Mouse (Mus musculus): ENCODE measurements at regions not wholly inside any gene's neighbourhood (a gene's known extent, or its start where the extent isn't known, plus 50 kb on each side); places are given as distances from the start of the nearest gene placed in this dataset.

DNA sequence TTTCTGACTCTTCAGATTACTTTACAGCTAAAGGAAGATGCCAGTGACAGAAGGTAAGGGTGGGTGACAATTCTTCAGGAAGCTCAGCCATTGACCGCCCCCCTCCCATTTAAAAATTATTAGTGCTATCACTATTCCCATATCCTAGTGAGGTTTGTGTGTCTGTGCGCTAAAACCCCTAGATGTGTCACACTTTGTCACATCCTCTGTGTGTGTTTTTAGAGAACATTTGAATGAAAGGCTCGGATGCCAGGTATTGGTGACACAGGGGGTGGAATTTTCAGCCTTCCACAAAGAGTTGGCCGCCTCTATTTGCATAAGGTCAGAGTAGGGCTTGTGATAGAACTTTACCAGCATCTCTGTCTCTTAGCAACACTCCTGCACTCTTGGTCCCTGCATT lies 83.4 kb downstream of the Nr2f2 start:
- no peak for ATAC-seq (ENCODE audit: insufficient read depth, low FRiP score)
- Histone ChIP-seq H3K4me3 (replicated peaks; ENCODE audit: low read length) (no peak overlapping the region), H3K36me3 (ENCODE audit: control insufficient read depth, insufficient read depth, low read length) (no peaks in the 10 kb centered on the region), H3K4me2 (ENCODE audit: low read depth, low read length) (no peak overlapping the region), H3K9me3 (replicated peaks; ENCODE audit: control insufficient read depth, low read length) (no peaks in the 10 kb centered on the region), H3K9ac (ENCODE audit: low read length) (no peak overlapping the region), H3K4me1 (ENCODE audit: control insufficient read depth, insufficient read depth, low read length) (peaks cover 10% of the 10 kb centered on the region), H3K27me3 (ENCODE audit: control insufficient read depth, insufficient read depth, low read length) (peaks cover 57% of the 10 kb centered on the region), H3K27ac (ENCODE audit: low read length) (no peak overlapping the region)
- WGBS: 47% methylated on average over 4 of the region's 4 CpGs

DNA sequence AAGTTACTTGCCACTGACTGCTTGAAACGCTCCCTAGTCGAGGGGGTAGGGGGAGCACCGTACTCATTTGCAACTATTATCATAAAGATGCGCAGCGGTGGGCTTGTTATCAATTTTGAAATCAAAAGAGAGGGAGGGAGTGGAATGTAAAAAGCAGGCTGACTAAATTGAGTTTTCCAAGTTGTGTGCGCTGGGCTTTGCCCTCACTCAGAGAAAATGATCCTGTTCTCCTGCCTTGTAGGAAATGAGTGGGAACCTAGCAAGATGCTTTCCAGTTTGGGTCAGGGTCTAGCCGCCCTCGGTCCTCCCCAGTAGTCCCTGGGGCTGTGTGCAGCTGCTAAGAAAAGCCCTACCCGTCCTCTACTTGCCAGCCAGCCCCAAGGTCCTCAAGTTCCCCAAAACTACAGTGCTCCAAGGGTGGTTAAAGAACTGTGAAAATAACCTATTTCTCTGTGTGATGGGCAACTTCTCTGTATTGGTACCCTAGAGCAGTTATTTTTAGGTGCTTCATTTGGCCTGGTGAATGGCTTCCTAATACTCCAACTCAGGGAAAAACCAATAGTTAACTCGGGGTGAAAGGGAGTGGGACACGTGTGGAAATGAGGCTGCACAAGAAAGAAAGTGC lies 84.5 kb downstream of the Nr2f2 start:
- Histone ChIP-seq H3K4me3 (replicated peaks; ENCODE audit: low read length) (no peak overlapping the region), H3K9me3 (replicated peaks; ENCODE audit: control insufficient read depth, low read length) (no peaks in the 10 kb centered on the region), H3K4me2 (ENCODE audit: low read depth, low read length) (no peak overlapping the region), H3K36me3 (ENCODE audit: control insufficient read depth, insufficient read depth, low read length) (no peaks in the 10 kb centered on the region), H3K4me1 (ENCODE audit: control insufficient read depth, insufficient read depth, low read length) (peaks cover 5% of the 10 kb centered on the region; the same call in 1 of the 2 replicates), H3K27me3 (ENCODE audit: control insufficient read depth, insufficient read depth, low read length) (peaks cover 57% of the 10 kb centered on the region), H3K27ac (ENCODE audit: low read length) (no peak overlapping the region), H3K9ac (ENCODE audit: low read length) (no peak overlapping the region)
- 37% methylated on average over 11 of the region's 11 CpGs for WGBS
- ATAC-seq (ENCODE audit: insufficient read depth, low FRiP score): no peak

DNA sequence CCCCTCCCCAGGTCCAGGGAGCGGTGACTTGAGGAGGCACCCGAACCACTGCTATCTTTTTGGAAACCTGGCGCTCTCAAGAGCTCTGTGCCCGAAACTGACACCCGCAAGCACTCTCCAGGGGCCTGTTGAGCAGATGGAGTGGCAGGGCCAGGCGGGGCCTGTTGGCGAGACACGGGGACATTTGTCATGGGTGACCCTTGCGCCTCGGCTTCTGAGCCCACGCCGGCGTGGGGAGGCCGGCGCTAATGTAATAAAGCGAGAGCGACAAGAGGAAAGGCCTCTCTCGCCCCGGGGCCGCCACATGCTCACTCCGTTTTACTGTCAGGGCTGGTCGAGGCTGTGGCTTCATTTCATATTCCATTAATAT lies 85.2 kb downstream of the Nr2f2 start:
- Histone ChIP-seq H3K36me3 (ENCODE audit: control insufficient read depth, insufficient read depth, low read length) (no peaks in the 10 kb centered on the region), H3K4me2 (ENCODE audit: low read depth, low read length) (peak overlapping the region; percentile 63; the same call in 1 of the 2 replicates), H3K27me3 (ENCODE audit: control insufficient read depth, insufficient read depth, low read length) (peaks cover 54% of the 10 kb centered on the region), H3K27ac (ENCODE audit: low read length) (no peak overlapping the region), H3K4me1 (ENCODE audit: control insufficient read depth, insufficient read depth, low read length) (peaks cover 5% of the 10 kb centered on the region; the same call in 1 of the 2 replicates), H3K4me3 (replicated peaks; ENCODE audit: low read length) (no peak overlapping the region), H3K9me3 (replicated peaks; ENCODE audit: control insufficient read depth, low read length) (no peaks in the 10 kb centered on the region), H3K9ac (ENCODE audit: low read length) (no peak overlapping the region)
- ATAC-seq (ENCODE audit: insufficient read depth, low FRiP score): no peak
- WGBS: 18% methylated on average over 22 of the region's 22 CpGs

DNA sequence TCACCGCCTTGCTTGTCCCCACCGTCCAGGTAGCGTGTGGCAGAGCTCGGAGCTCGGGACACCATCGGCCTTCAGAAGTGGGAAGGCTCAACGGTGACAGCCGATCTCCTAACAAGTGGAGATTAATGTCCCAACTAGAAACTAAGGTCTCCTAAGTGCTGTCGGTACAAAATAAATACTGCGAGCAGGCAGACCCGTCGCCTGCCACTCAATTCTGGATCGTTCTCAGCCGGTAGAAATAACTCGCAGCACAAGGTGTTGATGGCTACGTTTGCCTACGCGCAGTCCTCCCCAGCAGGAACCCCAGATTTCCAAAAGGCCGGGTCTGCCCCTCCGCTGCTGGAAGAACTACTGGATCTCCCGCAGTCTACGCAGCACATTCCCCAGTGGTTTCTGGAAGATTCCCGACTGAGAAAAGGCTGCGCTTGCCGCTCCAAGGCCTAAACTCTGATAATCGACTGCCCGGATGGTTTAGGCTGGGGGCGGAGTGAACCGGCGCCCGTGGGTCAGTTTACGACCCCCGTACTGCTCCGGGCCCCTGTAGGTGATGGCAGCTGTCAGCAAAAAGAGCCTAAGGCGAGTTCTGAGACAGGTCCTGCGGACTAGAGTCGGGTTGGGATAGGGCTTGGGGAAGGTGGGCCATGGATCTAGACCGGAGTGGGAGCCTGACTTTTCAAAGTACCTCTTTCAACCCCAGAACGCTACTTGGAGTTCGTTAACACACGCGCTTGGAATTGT lies 85.7 kb downstream of the Nr2f2 start:
- peak overlapping the region; percentile 34; the same call in 1 of the 2 replicates for H3K9ac ChIP-seq (ENCODE audit: low read length)
- H3K36me3 ChIP-seq (ENCODE audit: control insufficient read depth, insufficient read depth, low read length): no peaks in the 10 kb centered on the region
- H3K9me3 ChIP-seq (replicated peaks; ENCODE audit: control insufficient read depth, low read length): no peaks in the 10 kb centered on the region
- peak overlapping the region; percentile 63 for H3K4me2 ChIP-seq (ENCODE audit: low read depth, low read length)
- H3K27me3 ChIP-seq (ENCODE audit: control insufficient read depth, insufficient read depth, low read length): peaks cover 54% of the 10 kb centered on the region
- no peak for ATAC-seq (ENCODE audit: insufficient read depth, low FRiP score)
- H3K4me3 ChIP-seq (replicated peaks; ENCODE audit: low read length): peak overlapping the region; percentile 41
- H3K4me1 ChIP-seq (ENCODE audit: control insufficient read depth, insufficient read depth, low read length): peaks cover 5% of the 10 kb centered on the region; the same call in 1 of the 2 replicates
- no peak overlapping the region for H3K27ac ChIP-seq (ENCODE audit: low read length)
- 8% methylated on average over 42 of the region's 42 CpGs for WGBS

DNA sequence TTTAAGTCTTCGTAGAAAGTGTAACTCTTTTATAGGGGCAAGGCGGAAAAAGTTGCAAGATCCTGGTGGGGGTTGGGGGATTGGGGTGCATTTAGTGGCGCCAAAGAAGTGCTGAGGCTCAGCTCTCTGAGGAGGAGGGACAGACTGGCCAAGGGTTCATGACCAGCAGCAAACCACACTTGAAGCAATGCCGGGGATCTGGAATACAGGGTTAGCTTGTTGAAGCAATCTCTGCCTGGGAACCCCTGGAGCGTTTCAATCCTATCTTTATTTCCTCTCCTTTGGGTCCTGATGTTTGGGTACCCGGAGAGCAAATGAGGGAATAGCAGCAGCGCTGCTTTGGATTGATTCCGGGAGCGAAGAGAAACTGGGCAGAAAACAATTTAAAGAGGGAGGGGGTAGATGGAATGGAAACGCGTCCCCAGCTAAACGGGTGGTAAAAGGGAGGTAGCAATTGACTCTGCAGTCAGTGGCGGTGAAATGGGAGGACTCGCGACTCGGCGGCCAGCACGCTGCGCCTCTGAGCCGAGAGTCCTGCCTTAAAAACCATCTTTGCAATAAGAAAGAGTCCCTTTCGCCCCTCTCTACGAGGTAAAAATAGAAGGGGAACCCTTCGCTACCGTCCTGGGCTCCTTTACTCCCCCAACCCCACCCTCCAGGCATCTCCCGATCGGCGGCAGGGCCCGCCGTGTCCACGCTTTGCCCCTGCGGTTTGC lies 86.5 kb downstream of the Nr2f2 start:
- Histone ChIP-seq H3K4me1 (ENCODE audit: control insufficient read depth, insufficient read depth, low read length) (peaks cover 5% of the 10 kb centered on the region; the same call in 1 of the 2 replicates), H3K4me2 (ENCODE audit: low read depth, low read length) (peak overlapping the region; percentile 63), H3K27ac (ENCODE audit: low read length) (no peak overlapping the region), H3K9ac (ENCODE audit: low read length) (peak overlapping the region; percentile 19; the same call in 1 of the 2 replicates), H3K36me3 (ENCODE audit: control insufficient read depth, insufficient read depth, low read length) (no peaks in the 10 kb centered on the region), H3K4me3 (replicated peaks; ENCODE audit: low read length) (peak overlapping the region; percentile 41), H3K27me3 (ENCODE audit: control insufficient read depth, insufficient read depth, low read length) (peaks cover 47% of the 10 kb centered on the region), H3K9me3 (replicated peaks; ENCODE audit: control insufficient read depth, low read length) (no peaks in the 10 kb centered on the region)
- ATAC-seq (ENCODE audit: insufficient read depth, low FRiP score): no peak
- 2% methylated on average over 31 of the region's 31 CpGs for WGBS

DNA sequence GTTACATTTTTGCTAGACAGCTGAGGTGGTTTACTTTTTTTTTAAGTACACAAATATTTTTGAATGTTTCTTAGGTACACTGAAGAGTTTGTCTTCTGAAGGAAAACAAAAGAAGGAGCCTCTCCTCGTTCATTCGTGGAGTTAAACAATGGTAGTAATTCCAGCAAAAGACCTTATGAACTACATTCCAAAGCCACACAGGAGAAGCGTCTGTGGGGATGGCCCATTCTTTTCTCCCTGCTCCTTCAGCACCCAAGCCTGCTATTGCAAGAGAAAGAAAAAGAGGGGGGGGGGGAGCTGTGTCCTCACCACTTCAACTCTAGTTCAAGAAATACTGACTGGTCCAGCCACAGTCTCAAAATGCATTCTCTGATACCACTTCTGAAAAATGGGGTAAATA lies 87.4 kb downstream of the Nr2f2 start:
- H3K4me3 ChIP-seq (replicated peaks; ENCODE audit: low read length): no peak overlapping the region
- no peaks in the 10 kb centered on the region for H3K9me3 ChIP-seq (replicated peaks; ENCODE audit: control insufficient read depth, low read length)
- peaks cover 5% of the 10 kb centered on the region; the same call in 1 of the 2 replicates for H3K4me1 ChIP-seq (ENCODE audit: control insufficient read depth, insufficient read depth, low read length)
- no peaks in the 10 kb centered on the region for H3K36me3 ChIP-seq (ENCODE audit: control insufficient read depth, insufficient read depth, low read length)
- no peak for ATAC-seq (ENCODE audit: insufficient read depth, low FRiP score)
- H3K9ac ChIP-seq (ENCODE audit: low read length): no peak overlapping the region
- 36% methylated on average over 3 of the region's 3 CpGs for WGBS
- peaks cover 43% of the 10 kb centered on the region for H3K27me3 ChIP-seq (ENCODE audit: control insufficient read depth, insufficient read depth, low read length)
- H3K27ac ChIP-seq (ENCODE audit: low read length): no peak overlapping the region
- H3K4me2 ChIP-seq (ENCODE audit: low read depth, low read length): no peak overlapping the region

DNA sequence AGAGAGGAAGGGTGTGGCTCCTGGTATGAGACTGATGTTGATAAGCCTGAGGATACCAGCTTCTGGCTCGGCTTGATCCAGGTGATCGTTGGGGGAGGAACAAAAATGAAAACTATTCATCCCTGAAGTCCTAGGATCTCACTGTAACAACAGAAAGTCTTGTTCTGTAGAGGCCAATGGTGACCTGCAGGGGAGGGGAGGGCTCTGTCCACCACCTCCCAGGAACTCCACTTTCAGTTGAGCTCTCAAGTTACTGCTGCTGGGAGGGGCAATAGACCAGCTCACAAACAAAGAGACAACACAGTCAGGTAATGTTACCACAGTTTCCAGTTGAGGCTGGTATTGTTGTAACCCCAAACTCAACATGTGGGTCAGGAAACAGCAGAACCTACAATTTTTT lies 90.5 kb downstream of the Nr2f2 start:
- peaks cover 19% of the 10 kb centered on the region for H3K27me3 ChIP-seq (ENCODE audit: control insufficient read depth, insufficient read depth, low read length)
- no peak overlapping the region for H3K27ac ChIP-seq (ENCODE audit: low read length)
- WGBS: 63% methylated on average over 2 of the region's 2 CpGs
- no peak overlapping the region for H3K4me2 ChIP-seq (ENCODE audit: low read depth, low read length)
- H3K9ac ChIP-seq (ENCODE audit: low read length): no peak overlapping the region
- ATAC-seq (ENCODE audit: insufficient read depth, low FRiP score): no peak
- H3K4me3 ChIP-seq (replicated peaks; ENCODE audit: low read length): no peak overlapping the region
- no peaks in the 10 kb centered on the region for H3K36me3 ChIP-seq (ENCODE audit: control insufficient read depth, insufficient read depth, low read length)
- H3K9me3 ChIP-seq (replicated peaks; ENCODE audit: control insufficient read depth, low read length): no peaks in the 10 kb centered on the region
- H3K4me1 ChIP-seq (ENCODE audit: control insufficient read depth, insufficient read depth, low read length): peaks cover 4% of the 10 kb centered on the region; the same call in 1 of the 2 replicates

DNA sequence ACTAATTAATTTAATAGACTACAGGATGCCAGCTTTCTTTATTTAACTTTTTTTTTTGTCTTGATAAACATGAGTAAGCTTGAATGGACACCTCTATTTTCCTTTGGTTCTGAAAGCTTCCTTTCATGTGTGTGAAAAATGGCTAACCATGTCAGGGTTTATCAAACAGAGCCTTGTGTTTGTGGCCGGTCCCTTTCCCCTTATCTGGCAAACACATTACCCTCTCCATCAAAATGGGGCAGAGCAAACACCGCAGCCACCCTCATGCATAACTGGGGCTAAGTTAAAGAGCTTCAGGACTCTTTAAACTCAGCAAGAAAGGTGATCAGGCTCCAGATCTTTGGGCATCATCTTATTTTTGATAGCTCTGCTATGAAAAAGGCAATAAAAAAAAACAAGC lies 92.2 kb downstream of the Nr2f2 start:
- no peak overlapping the region for H3K4me3 ChIP-seq (replicated peaks; ENCODE audit: low read length)
- H3K36me3 ChIP-seq (ENCODE audit: control insufficient read depth, insufficient read depth, low read length): no peaks in the 10 kb centered on the region
- ATAC-seq (ENCODE audit: insufficient read depth, low FRiP score): peak; percentile 71; the same call in 1 of the 2 replicates
- H3K4me2 ChIP-seq (ENCODE audit: low read depth, low read length): no peak overlapping the region
- H3K27ac ChIP-seq (ENCODE audit: low read length): no peak overlapping the region
- H3K27me3 ChIP-seq (ENCODE audit: control insufficient read depth, insufficient read depth, low read length): peaks cover 15% of the 10 kb centered on the region
- H3K4me1 ChIP-seq (ENCODE audit: control insufficient read depth, insufficient read depth, low read length): no peaks in the 10 kb centered on the region
- 18% methylated on average over 2 of the region's 2 CpGs for WGBS
- no peak overlapping the region for H3K9ac ChIP-seq (ENCODE audit: low read length)
- no peaks in the 10 kb centered on the region for H3K9me3 ChIP-seq (replicated peaks; ENCODE audit: control insufficient read depth, low read length)

DNA sequence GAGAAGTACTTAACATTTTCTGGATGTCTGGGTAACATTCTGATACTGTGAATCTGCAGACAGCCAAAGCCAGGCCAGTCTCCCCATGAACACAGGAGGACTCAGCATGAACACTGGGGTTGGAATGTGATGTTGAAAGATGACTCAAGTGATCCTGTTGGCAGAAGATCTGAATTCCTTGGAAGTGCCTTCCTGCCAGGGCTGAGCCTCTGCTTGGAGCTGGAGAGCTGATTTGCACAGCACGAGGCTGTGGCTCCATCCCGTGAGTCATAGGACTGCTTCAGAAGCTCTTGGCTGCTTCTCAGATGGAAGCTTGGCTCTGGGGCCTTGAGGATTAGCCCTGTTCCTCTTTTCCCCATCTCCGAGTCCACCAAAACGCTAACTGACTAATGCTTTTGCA lies 99.5 kb downstream of the Nr2f2 start:
- H3K27ac ChIP-seq (ENCODE audit: low read length): no peak overlapping the region
- H3K9me3 ChIP-seq (replicated peaks; ENCODE audit: control insufficient read depth, low read length): no peaks in the 10 kb centered on the region
- no peaks in the 10 kb centered on the region for H3K4me1 ChIP-seq (ENCODE audit: control insufficient read depth, insufficient read depth, low read length)
- H3K27me3 ChIP-seq (ENCODE audit: control insufficient read depth, insufficient read depth, low read length): no peaks in the 10 kb centered on the region
- 43% methylated on average over 4 of the region's 4 CpGs for WGBS
- H3K4me2 ChIP-seq (ENCODE audit: low read depth, low read length): no peak overlapping the region
- peak; percentile 76 for ATAC-seq (ENCODE audit: insufficient read depth, low FRiP score)
- no peak overlapping the region for H3K9ac ChIP-seq (ENCODE audit: low read length)
- H3K4me3 ChIP-seq (replicated peaks; ENCODE audit: low read length): no peak overlapping the region
- H3K36me3 ChIP-seq (ENCODE audit: control insufficient read depth, insufficient read depth, low read length): no peaks in the 10 kb centered on the region

All from stomach, embryonic 16.5 days (tissue).